Mouse (Mus musculus): Measurements from ENCODE around the gene Cdh13.

DNA sequence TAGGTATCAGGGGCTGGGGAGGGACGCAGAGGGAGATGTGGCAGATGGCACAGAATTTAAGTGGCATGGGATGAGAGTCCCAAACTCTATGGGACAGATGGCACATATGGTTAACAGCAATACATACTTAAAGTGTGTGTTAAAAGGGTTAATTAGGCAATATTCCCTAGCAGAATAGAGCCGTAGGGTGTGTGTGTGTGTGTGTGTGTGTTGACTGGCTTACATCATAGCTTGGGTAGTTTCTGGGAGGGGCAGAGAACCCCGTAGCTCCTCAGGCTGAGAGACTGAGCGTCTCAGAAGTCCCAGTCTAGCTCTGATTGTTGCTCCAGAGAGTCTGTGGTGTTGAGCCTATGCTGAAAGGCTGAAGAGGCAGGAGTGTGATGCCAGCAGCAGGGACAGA lies 20.4 kb upstream of the Cdh13 start:
- TF ChIP-seq POLR2A (IDR thresholded peaks at IDR 0.05; ENCODE audit: control insufficient read depth, low read depth, low read length) (no peak), CTCF (IDR thresholded peaks at IDR 0.05; ENCODE audit: control insufficient read depth, insufficient read depth, insufficient replicate concordance, low read depth, low read length) (no peak)
